Mouse (Mus musculus): Measurements from ENCODE around the gene Ift88. TPM values are rescaled to one million over a fixed set of nuclear protein-coding genes. Genes with fewer than 3 reads are reported as not detected.

Gene Ift88
- polyA plus RNA-seq, 1 experiment from 2014 or later = 6.1 TPM

- no peak for ATAC-seq (replicated peaks; ENCODE audit: extremely low read depth, insufficient read depth, low FRiP score)
- WGBS = 85% methylated on average over 17 of the region's 17 CpGs
- Histone ChIP-seq H3K9ac (ENCODE audit: low read length) (no peak overlapping the region), H3K36me3 (ENCODE audit: control insufficient read depth, insufficient read depth) (no peaks in the 10 kb centered on the region), H3K4me1 (ENCODE audit: control insufficient read depth, insufficient read depth, low read length) (no peaks in the 10 kb centered on the region), H3K27me3 (ENCODE audit: control insufficient read depth, insufficient read depth, low read length) (no peaks in the 10 kb centered on the region), H3K9me3 (replicated peaks; ENCODE audit: control insufficient read depth, low read length) (no peaks in the 10 kb centered on the region), H3K27ac (ENCODE audit: low read length) (no peak overlapping the region), H3K4me2 (ENCODE audit: low read depth, low read length) (no peak overlapping the region), H3K4me3 (ENCODE audit: low read length) (no peak overlapping the region)
These were observed 121.7 kb downstream of the Ift88 start for GRCm38 (mm10) chr14:57545526-57545925.

GRCm38 (mm10) chr14:57546131-57546530 lies 122.3 kb downstream of the Ift88 start:
- H3K27me3 ChIP-seq (ENCODE audit: control insufficient read depth, insufficient read depth, low read length) = no peaks in the 10 kb centered on the region
- H3K4me2 ChIP-seq (ENCODE audit: low read depth, low read length) = no peak overlapping the region
- no peak overlapping the region for H3K4me3 ChIP-seq (ENCODE audit: low read length)
- no peak for ATAC-seq (replicated peaks; ENCODE audit: extremely low read depth, insufficient read depth, low FRiP score)
- WGBS = 74% methylated on average over 8 of the region's 8 CpGs
- no peaks in the 10 kb centered on the region for H3K36me3 ChIP-seq (ENCODE audit: control insufficient read depth, insufficient read depth)
- no peaks in the 10 kb centered on the region for H3K9me3 ChIP-seq (replicated peaks; ENCODE audit: control insufficient read depth, low read length)
- H3K4me1 ChIP-seq (ENCODE audit: control insufficient read depth, insufficient read depth, low read length) = no peaks in the 10 kb centered on the region
- no peak overlapping the region for H3K27ac ChIP-seq (ENCODE audit: low read length)
- no peak overlapping the region for H3K9ac ChIP-seq (ENCODE audit: low read length)

DNA sequence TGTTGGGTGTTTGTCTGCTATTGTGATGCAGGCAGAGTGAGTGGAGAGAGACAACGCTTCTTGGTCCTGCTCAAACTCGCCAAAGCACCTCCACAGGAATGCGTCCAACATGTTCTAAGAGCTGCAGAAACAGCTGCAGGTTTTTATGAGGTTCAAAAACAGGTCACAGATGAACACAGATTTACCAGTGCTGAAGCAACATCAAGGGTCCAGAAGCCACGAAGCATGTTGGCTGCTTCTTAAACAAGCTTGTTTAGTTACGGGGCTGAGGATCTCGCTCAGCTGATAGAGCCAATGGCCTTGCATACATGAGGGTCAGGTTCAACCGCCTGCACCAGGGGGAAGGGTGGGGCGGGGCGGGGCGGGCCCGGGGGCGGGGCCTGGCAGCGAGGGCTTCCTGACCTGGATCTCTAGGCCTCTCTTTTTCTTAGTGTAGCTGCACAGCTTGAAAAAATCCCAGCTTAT lies 122.7 kb downstream of the Ift88 start:
- Histone ChIP-seq H3K36me3 (ENCODE audit: control insufficient read depth, insufficient read depth) (no peaks in the 10 kb centered on the region), H3K27ac (ENCODE audit: low read length) (no peak overlapping the region), H3K4me2 (ENCODE audit: low read depth, low read length) (no peak overlapping the region), H3K9me3 (replicated peaks; ENCODE audit: control insufficient read depth, low read length) (no peaks in the 10 kb centered on the region), H3K27me3 (ENCODE audit: control insufficient read depth, insufficient read depth, low read length) (no peaks in the 10 kb centered on the region), H3K4me1 (ENCODE audit: control insufficient read depth, insufficient read depth, low read length) (no peaks in the 10 kb centered on the region), H3K4me3 (ENCODE audit: low read length) (no peak overlapping the region), H3K9ac (ENCODE audit: low read length) (no peak overlapping the region)
- 25% methylated on average over 13 of the region's 13 CpGs for WGBS
- ATAC-seq (replicated peaks; ENCODE audit: extremely low read depth, insufficient read depth, low FRiP score) = peak; percentile 52

DNA sequence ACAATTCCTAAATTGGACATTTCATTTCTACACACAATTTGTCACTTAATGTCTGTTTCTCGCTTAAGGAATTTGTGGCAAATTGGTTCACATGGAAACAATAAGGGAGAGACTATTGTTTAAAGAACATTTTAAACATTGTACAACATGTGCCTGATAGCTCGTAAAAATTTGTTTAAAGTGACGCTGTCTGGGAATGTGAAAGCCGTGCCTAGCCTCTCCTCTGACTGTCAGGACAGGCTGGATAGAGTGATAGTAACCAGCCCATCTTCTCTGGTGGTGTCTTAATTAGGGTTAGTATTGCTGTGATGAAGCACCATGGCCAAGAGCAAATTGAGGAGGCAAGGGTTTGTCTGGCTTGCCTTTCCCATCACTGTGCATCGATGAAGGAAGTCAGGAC lies 123.2 kb downstream of the Ift88 start:
- ATAC-seq (replicated peaks; ENCODE audit: extremely low read depth, insufficient read depth, low FRiP score) = no peak
- 70% methylated on average over 5 of the region's 5 CpGs for WGBS
- Histone ChIP-seq H3K9ac (ENCODE audit: low read length) (no peak overlapping the region), H3K4me2 (ENCODE audit: low read depth, low read length) (no peak overlapping the region), H3K4me1 (ENCODE audit: control insufficient read depth, insufficient read depth, low read length) (no peaks in the 10 kb centered on the region), H3K4me3 (ENCODE audit: low read length) (no peak overlapping the region), H3K36me3 (ENCODE audit: control insufficient read depth, insufficient read depth) (no peaks in the 10 kb centered on the region), H3K9me3 (replicated peaks; ENCODE audit: control insufficient read depth, low read length) (no peaks in the 10 kb centered on the region), H3K27ac (ENCODE audit: low read length) (no peak overlapping the region), H3K27me3 (ENCODE audit: control insufficient read depth, insufficient read depth, low read length) (no peaks in the 10 kb centered on the region)

DNA sequence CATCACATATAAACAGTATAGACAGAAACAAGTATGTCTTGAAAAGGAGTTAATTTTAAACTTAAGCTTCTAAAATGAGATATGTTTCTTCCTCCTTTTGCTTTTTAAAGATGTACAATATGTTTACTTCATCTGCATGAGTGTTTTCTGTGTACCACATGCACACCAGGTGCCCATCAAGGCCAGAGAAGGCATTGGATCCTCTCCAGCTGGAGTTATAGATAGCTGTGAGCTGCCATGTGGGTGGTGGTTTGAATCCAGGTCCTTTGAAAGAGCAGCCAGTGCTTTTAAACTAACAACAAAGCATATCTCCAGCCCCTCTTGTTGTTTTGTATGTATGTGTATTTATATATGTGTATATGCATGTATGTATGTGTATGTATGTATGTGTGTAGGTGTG lies 129.1 kb downstream of the Ift88 start:
- H3K4me2 ChIP-seq (ENCODE audit: low read depth, low read length) = no peak overlapping the region
- H3K4me1 ChIP-seq (ENCODE audit: control insufficient read depth, insufficient read depth, low read length) = no peaks in the 10 kb centered on the region
- H3K36me3 ChIP-seq (ENCODE audit: control insufficient read depth, insufficient read depth) = no peaks in the 10 kb centered on the region; the same call in 1 of the 2 replicates
- H3K9me3 ChIP-seq (replicated peaks; ENCODE audit: control insufficient read depth, low read length) = no peaks in the 10 kb centered on the region
- H3K9ac ChIP-seq (ENCODE audit: low read length) = no peak overlapping the region
- no peak overlapping the region for H3K27ac ChIP-seq (ENCODE audit: low read length)
- no peaks in the 10 kb centered on the region for H3K27me3 ChIP-seq (ENCODE audit: control insufficient read depth, insufficient read depth, low read length)
- no peak for ATAC-seq (replicated peaks; ENCODE audit: extremely low read depth, insufficient read depth, low FRiP score)
- H3K4me3 ChIP-seq (ENCODE audit: low read length) = no peak overlapping the region

GRCm38 (mm10) chr14:57554434-57554833 lies 130.6 kb downstream of the Ift88 start:
- Histone ChIP-seq H3K36me3 (ENCODE audit: control insufficient read depth, insufficient read depth) (no peaks in the 10 kb centered on the region; the same call in 1 of the 2 replicates), H3K9me3 (replicated peaks; ENCODE audit: control insufficient read depth, low read length) (no peaks in the 10 kb centered on the region), H3K27me3 (ENCODE audit: control insufficient read depth, insufficient read depth, low read length) (no peaks in the 10 kb centered on the region), H3K4me3 (ENCODE audit: low read length) (no peak overlapping the region), H3K27ac (ENCODE audit: low read length) (no peak overlapping the region), H3K4me1 (ENCODE audit: control insufficient read depth, insufficient read depth, low read length) (no peaks in the 10 kb centered on the region), H3K9ac (ENCODE audit: low read length) (no peak overlapping the region), H3K4me2 (ENCODE audit: low read depth, low read length) (no peak overlapping the region)
- WGBS = 88% methylated on average over 5 of the region's 5 CpGs
- ATAC-seq (replicated peaks; ENCODE audit: extremely low read depth, insufficient read depth, low FRiP score) = no peak

DNA sequence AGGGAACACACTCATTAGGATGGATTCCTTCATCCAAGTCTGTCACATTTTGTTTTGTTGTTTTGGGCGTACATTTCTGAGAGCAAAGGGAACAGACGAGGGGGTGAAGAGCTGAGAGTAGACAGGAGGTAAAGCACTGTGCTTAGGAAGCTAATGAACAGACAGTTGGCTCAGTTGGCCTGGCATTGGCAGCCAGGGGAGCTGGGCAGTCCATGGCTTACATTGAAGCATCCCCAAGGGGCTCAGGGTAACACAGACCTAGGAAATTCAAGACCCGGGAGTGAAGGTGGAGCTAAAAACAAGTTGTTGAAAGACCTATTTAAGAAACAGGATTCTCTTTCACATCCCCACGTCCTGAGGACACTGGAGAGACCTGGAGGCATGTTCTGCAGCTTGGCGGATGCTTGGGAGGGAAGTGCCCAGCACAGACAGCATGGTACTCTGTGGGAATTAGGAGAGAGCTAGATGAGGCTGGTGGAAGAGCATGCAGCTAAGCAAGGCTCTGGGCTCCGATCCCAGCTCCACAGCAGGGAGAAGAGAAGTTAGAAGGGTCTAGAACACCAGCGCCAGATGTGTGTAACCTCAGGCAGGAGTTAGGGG lies 131.7 kb downstream of the Ift88 start:
- Histone ChIP-seq H3K4me3 (ENCODE audit: low read length) (no peak overlapping the region), H3K9ac (ENCODE audit: low read length) (no peak overlapping the region), H3K27me3 (ENCODE audit: control insufficient read depth, insufficient read depth, low read length) (no peaks in the 10 kb centered on the region), H3K36me3 (ENCODE audit: control insufficient read depth, insufficient read depth) (no peaks in the 10 kb centered on the region; the same call in 1 of the 2 replicates), H3K4me2 (ENCODE audit: low read depth, low read length) (no peak overlapping the region), H3K9me3 (replicated peaks; ENCODE audit: control insufficient read depth, low read length) (no peaks in the 10 kb centered on the region), H3K4me1 (ENCODE audit: control insufficient read depth, insufficient read depth, low read length) (no peaks in the 10 kb centered on the region), H3K27ac (ENCODE audit: low read length) (no peak overlapping the region)
- WGBS = 81% methylated on average over 7 of the region's 7 CpGs
- no peak for ATAC-seq (replicated peaks; ENCODE audit: extremely low read depth, insufficient read depth, low FRiP score)

DNA sequence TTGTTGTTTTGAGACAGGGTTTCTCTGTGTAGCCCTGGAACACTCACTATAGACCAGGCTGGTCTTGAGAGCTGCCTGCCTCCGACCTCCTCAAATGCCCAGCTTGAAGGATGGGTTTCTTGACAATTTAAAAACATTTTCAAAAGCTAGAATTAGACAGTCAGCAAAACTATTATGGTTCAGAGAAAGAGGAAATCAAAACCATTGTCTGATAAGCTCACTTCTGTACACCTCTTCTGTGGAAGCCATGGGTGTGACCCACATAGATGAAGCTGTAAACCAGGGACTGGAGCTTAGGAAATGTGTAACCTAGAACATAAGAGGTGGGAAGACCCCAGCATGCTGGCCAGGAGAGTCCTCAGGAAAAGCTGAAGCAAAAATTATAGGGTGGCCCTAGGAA lies 133.1 kb downstream of the Ift88 start:
- 86% methylated on average over 1 of the region's 1 CpGs for WGBS
- Histone ChIP-seq H3K4me1 (ENCODE audit: control insufficient read depth, insufficient read depth, low read length) (no peaks in the 10 kb centered on the region), H3K36me3 (ENCODE audit: control insufficient read depth, insufficient read depth) (no peaks in the 10 kb centered on the region; the same call in 1 of the 2 replicates), H3K4me2 (ENCODE audit: low read depth, low read length) (no peak overlapping the region), H3K27me3 (ENCODE audit: control insufficient read depth, insufficient read depth, low read length) (no peaks in the 10 kb centered on the region), H3K4me3 (ENCODE audit: low read length) (no peak overlapping the region), H3K9ac (ENCODE audit: low read length) (no peak overlapping the region), H3K27ac (ENCODE audit: low read length) (no peak overlapping the region), H3K9me3 (replicated peaks; ENCODE audit: control insufficient read depth, low read length) (no peaks in the 10 kb centered on the region)
- no peak for ATAC-seq (replicated peaks; ENCODE audit: extremely low read depth, insufficient read depth, low FRiP score)

DNA sequence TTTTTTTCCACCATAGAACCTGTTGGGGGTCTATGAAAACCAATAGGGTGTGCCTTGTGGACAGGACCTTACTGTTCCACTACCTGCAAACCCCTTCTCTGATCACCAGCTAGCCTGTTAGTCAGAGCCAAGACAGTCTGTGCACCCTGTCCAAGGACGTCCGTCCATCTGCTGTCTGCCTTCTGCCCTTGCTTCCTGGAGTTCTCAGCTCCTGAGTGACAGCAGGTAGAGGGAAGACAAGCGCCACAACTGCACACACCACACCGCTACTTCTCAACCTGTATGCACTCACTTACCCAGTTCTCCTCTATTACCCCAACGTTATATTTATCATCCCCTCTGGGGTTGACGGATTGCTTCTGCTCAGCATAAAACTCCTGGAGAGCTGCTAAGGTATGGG lies 141.8 kb downstream of the Ift88 start:
- Histone ChIP-seq H3K4me3 (ENCODE audit: low read length) (no peak overlapping the region), H3K36me3 (ENCODE audit: control insufficient read depth, insufficient read depth) (no peaks in the 10 kb centered on the region), H3K4me2 (ENCODE audit: low read depth, low read length) (no peak overlapping the region), H3K27me3 (ENCODE audit: control insufficient read depth, insufficient read depth, low read length) (no peaks in the 10 kb centered on the region), H3K4me1 (ENCODE audit: control insufficient read depth, insufficient read depth, low read length) (no peaks in the 10 kb centered on the region; the same call in 1 of the 2 replicates), H3K9ac (ENCODE audit: low read length) (no peak overlapping the region), H3K9me3 (replicated peaks; ENCODE audit: control insufficient read depth, low read length) (no peaks in the 10 kb centered on the region), H3K27ac (ENCODE audit: low read length) (no peak overlapping the region)
- WGBS = 79% methylated on average over 6 of the region's 6 CpGs
- ATAC-seq (replicated peaks; ENCODE audit: extremely low read depth, insufficient read depth, low FRiP score) = no peak

Measured in heart, embryonic 16.5 days (tissue).